Mouse (Mus musculus): ENCODE data around the gene Slc4a3. TPM values are rescaled to one million over a fixed set of nuclear protein-coding genes. Genes with fewer than 3 reads are reported as not detected.

Gene Slc4a3
- polyA plus RNA-seq, 1 experiment from 2014 or later, result 38.6 TPM

GRCm38 (mm10) chr1:75570403-75570802 is 24.3 kb downstream of the Slc4a3 start:
- no peak for ATAC-seq (ENCODE audit: low FRiP score)
- H3K27me3 ChIP-seq, result no peaks in the 10 kb centered on the region
- H3K9me3 ChIP-seq (replicated peaks), result no peaks in the 10 kb centered on the region
- no peak overlapping the region for H3K9ac ChIP-seq
- H3K4me2 ChIP-seq (replicated peaks), result no peak overlapping the region
- no peak overlapping the region for H3K27ac ChIP-seq
- peaks cover 2% of the 10 kb centered on the region; the same call in 1 of the 2 replicates for H3K4me1 ChIP-seq
- no peaks in the 10 kb centered on the region for H3K36me3 ChIP-seq
- no peak overlapping the region for H3K4me3 ChIP-seq
- WGBS, result 63% methylated on average over 6 of the region's 6 CpGs

GRCm38 (mm10) chr1:75572776-75573175 is 26.7 kb downstream of the Slc4a3 start:
- Histone ChIP-seq H3K27ac (no peak overlapping the region), H3K27me3 (no peaks in the 10 kb centered on the region), H3K9ac (no peak overlapping the region), H3K9me3 (replicated peaks) (no peaks in the 10 kb centered on the region), H3K36me3 (no peaks in the 10 kb centered on the region), H3K4me3 (no peak overlapping the region), H3K4me2 (replicated peaks) (no peak overlapping the region), H3K4me1 (no peaks in the 10 kb centered on the region)
- 83% methylated on average over 6 of the region's 6 CpGs for WGBS
- no peak for ATAC-seq (ENCODE audit: low FRiP score)

GRCm38 (mm10) chr1:75573715-75574114 is 27.6 kb downstream of the Slc4a3 start:
- H3K4me1 ChIP-seq, result no peaks in the 10 kb centered on the region
- no peak overlapping the region for H3K9ac ChIP-seq
- H3K9me3 ChIP-seq (replicated peaks), result no peaks in the 10 kb centered on the region
- no peak overlapping the region for H3K4me2 ChIP-seq (replicated peaks)
- no peak overlapping the region for H3K27ac ChIP-seq
- no peak for ATAC-seq (ENCODE audit: low FRiP score)
- H3K4me3 ChIP-seq, result no peak overlapping the region
- H3K27me3 ChIP-seq, result no peaks in the 10 kb centered on the region
- 83% methylated on average over 7 of the region's 7 CpGs for WGBS
- no peaks in the 10 kb centered on the region for H3K36me3 ChIP-seq

- no peaks in the 10 kb centered on the region for H3K36me3 ChIP-seq
- H3K27ac ChIP-seq, result no peak overlapping the region
- no peaks in the 10 kb centered on the region for H3K9me3 ChIP-seq (replicated peaks)
- 74% methylated on average over 17 of the region's 17 CpGs for WGBS
- no peak for ATAC-seq (ENCODE audit: low FRiP score)
- H3K4me1 ChIP-seq, result no peaks in the 10 kb centered on the region
- no peak overlapping the region for H3K4me3 ChIP-seq
- H3K9ac ChIP-seq, result no peak overlapping the region
- H3K4me2 ChIP-seq (replicated peaks), result no peak overlapping the region
- H3K27me3 ChIP-seq, result no peaks in the 10 kb centered on the region
Measured at GRCm38 (mm10) chr1:75574476-75575310, 28.6 kb downstream of the Slc4a3 start.

- H3K4me3 ChIP-seq, result no peak overlapping the region
- H3K9ac ChIP-seq, result no peak overlapping the region
- H3K9me3 ChIP-seq (replicated peaks), result no peaks in the 10 kb centered on the region
- H3K36me3 ChIP-seq, result no peaks in the 10 kb centered on the region
- no peak for ATAC-seq (ENCODE audit: low FRiP score)
- H3K27me3 ChIP-seq, result no peaks in the 10 kb centered on the region
- peak overlapping the region; percentile 80 for H3K27ac ChIP-seq
- WGBS, result 28% methylated on average over 7 of the region's 7 CpGs
- H3K4me1 ChIP-seq, result peaks cover 3% of the 10 kb centered on the region; the same call in 1 of the 2 replicates
- H3K4me2 ChIP-seq (replicated peaks), result no peak overlapping the region
Measured at GRCm38 (mm10) chr1:75581936-75582624, 36.0 kb downstream of the Slc4a3 start.

- Histone ChIP-seq H3K4me1 (peaks cover 3% of the 10 kb centered on the region; the same call in 1 of the 2 replicates), H3K4me3 (no peak overlapping the region), H3K36me3 (no peaks in the 10 kb centered on the region), H3K9me3 (replicated peaks) (no peaks in the 10 kb centered on the region), H3K4me2 (replicated peaks) (no peak overlapping the region), H3K9ac (no peak overlapping the region), H3K27me3 (no peaks in the 10 kb centered on the region), H3K27ac (peak overlapping the region; percentile 80)
- 79% methylated on average over 5 of the region's 5 CpGs for WGBS
- ATAC-seq (ENCODE audit: low FRiP score), result no peak
Measured at GRCm38 (mm10) chr1:75582625-75582956, 36.5 kb downstream of the Slc4a3 start.

GRCm38 (mm10) chr1:75583034-75583433 is 37.0 kb downstream of the Slc4a3 start:
- Histone ChIP-seq H3K4me3 (no peak overlapping the region), H3K27me3 (no peaks in the 10 kb centered on the region), H3K36me3 (no peaks in the 10 kb centered on the region), H3K9ac (no peak overlapping the region), H3K4me1 (peaks cover 3% of the 10 kb centered on the region; the same call in 1 of the 2 replicates), H3K4me2 (replicated peaks) (no peak overlapping the region), H3K9me3 (replicated peaks) (no peaks in the 10 kb centered on the region), H3K27ac (peak overlapping the region; percentile 80)
- 74% methylated on average over 10 of the region's 10 CpGs for WGBS
- no peak for ATAC-seq (ENCODE audit: low FRiP score)

- no peak overlapping the region for H3K4me2 ChIP-seq (replicated peaks)
- H3K4me3 ChIP-seq, result no peak overlapping the region
- ATAC-seq (ENCODE audit: low FRiP score), result no peak
- no peaks in the 10 kb centered on the region for H3K27me3 ChIP-seq
- H3K27ac ChIP-seq, result no peak overlapping the region
- no peaks in the 10 kb centered on the region for H3K36me3 ChIP-seq
- H3K4me1 ChIP-seq, result peaks cover 10% of the 10 kb centered on the region; the same call in 1 of the 2 replicates
- 87% methylated on average over 3 of the region's 3 CpGs for WGBS
- H3K9ac ChIP-seq, result no peak overlapping the region
- H3K9me3 ChIP-seq (replicated peaks), result no peaks in the 10 kb centered on the region
Measured at GRCm38 (mm10) chr1:75586791-75587190, 40.7 kb downstream of the Slc4a3 start.

- Histone ChIP-seq H3K9me3 (replicated peaks) (no peaks in the 10 kb centered on the region), H3K4me3 (no peak overlapping the region), H3K9ac (no peak overlapping the region), H3K4me2 (replicated peaks) (no peak overlapping the region), H3K27me3 (no peaks in the 10 kb centered on the region), H3K36me3 (no peaks in the 10 kb centered on the region), H3K27ac (no peak overlapping the region), H3K4me1 (peaks cover 7% of the 10 kb centered on the region; the same call in 1 of the 2 replicates)
- WGBS, result 78% methylated on average over 12 of the region's 12 CpGs
- no peak for ATAC-seq (ENCODE audit: low FRiP score)
Measured at GRCm38 (mm10) chr1:75587738-75588719, 42.0 kb downstream of the Slc4a3 start.

- ATAC-seq (ENCODE audit: low FRiP score), result no peak
- Histone ChIP-seq H3K4me2 (replicated peaks) (no peak overlapping the region), H3K27ac (no peak overlapping the region), H3K9ac (no peak overlapping the region), H3K4me1 (peaks cover 7% of the 10 kb centered on the region; the same call in 1 of the 2 replicates), H3K4me3 (no peak overlapping the region), H3K9me3 (replicated peaks) (no peaks in the 10 kb centered on the region), H3K27me3 (no peaks in the 10 kb centered on the region), H3K36me3 (no peaks in the 10 kb centered on the region)
- WGBS, result 41% methylated on average over 7 of the region's 7 CpGs
Measured at GRCm38 (mm10) chr1:75588874-75589273, 42.8 kb downstream of the Slc4a3 start.

GRCm38 (mm10) chr1:75589983-75590382 is 43.9 kb downstream of the Slc4a3 start:
- no peaks in the 10 kb centered on the region for H3K9me3 ChIP-seq (replicated peaks)
- no peak for ATAC-seq (ENCODE audit: low FRiP score)
- no peak overlapping the region for H3K4me2 ChIP-seq (replicated peaks)
- H3K27me3 ChIP-seq, result no peaks in the 10 kb centered on the region
- H3K9ac ChIP-seq, result no peak overlapping the region
- 80% methylated on average over 2 of the region's 2 CpGs for WGBS
- peaks cover 12% of the 10 kb centered on the region; the same call in 1 of the 2 replicates for H3K4me1 ChIP-seq
- H3K27ac ChIP-seq, result no peak overlapping the region
- H3K4me3 ChIP-seq, result no peak overlapping the region
- H3K36me3 ChIP-seq, result no peaks in the 10 kb centered on the region

- Histone ChIP-seq H3K9me3 (replicated peaks) (no peaks in the 10 kb centered on the region), H3K27me3 (no peaks in the 10 kb centered on the region), H3K4me1 (peaks cover 11% of the 10 kb centered on the region; the same call in 1 of the 2 replicates), H3K4me3 (no peak overlapping the region), H3K9ac (no peak overlapping the region), H3K4me2 (replicated peaks) (no peak overlapping the region), H3K36me3 (no peaks in the 10 kb centered on the region), H3K27ac (peak overlapping the region; percentile 40; the same call in 1 of the 2 replicates)
- ATAC-seq (ENCODE audit: low FRiP score), result no peak
- 93% methylated on average over 7 of the region's 7 CpGs for WGBS
Measured at GRCm38 (mm10) chr1:75593956-75594355, 47.9 kb downstream of the Slc4a3 start.
